Mouse (Mus musculus): ENCODE measurements around the gene Epn1. TPM values are rescaled to one million over a fixed set of nuclear protein-coding genes. Genes with fewer than 3 reads are reported as not detected.
A peak's percentile ranks its signal among the peaks of the same experiment; 100 is the strongest.

Gene Epn1
- polyA plus RNA-seq, 1 experiment from 2014 or later: 69.8 TPM

DNA sequence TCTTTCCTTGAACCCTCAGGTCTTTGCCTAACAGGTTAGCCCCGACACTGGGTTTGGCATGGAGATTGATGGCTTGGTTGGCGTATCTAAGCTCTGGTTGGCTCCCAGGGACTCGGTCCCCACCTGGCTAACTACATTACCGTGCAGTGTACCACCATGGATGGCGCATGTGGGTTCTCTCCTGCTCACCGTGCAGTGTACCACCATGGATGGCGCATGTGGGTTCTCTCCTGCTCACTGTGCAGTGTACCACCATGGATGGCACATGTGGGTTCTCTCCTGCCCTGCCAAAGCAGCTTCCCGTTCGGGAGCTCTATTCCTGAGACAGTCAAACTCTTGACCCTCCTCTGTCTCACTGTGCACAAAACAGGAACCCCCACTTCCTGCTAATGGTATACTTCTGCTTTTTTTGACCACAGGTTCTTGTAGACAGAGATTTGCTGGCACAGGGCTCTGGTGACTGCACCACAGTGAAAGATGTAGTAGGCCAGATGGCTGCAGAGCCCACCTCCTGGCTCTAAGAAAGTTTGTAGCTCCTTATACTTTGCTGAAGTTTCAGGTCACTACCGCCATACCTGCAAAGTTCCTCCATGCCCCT lies 21.1 kb downstream of the Epn1 start:
- no peak for ATAC-seq (ENCODE audit: low FRiP score, low read depth)
- H3K9me3 ChIP-seq: no peaks in the 10 kb centered on the region

DNA sequence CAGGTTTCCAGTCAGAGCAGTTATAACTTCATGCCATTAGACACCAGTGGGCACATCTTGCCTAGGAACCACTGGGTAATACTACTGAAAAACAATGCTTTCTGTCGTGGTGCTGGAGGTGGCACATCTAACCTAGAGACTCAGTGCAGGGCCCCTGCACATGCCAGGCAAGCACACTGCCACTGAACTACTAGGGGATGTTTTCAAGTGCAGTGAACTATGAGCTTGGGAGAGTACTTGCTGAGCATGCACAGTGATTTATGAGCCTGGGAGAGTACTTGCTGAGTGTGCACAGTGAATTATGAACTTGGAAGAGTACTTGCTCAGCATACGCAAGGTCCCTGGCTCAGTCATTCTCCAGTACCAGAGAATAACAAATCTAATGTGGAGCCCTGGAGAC lies 22.5 kb downstream of the Epn1 start:
- no peaks in the 10 kb centered on the region for H3K9me3 ChIP-seq
- no peak overlapping the region for H3K4me3 ChIP-seq
- WGBS: 82% methylated on average over 2 of the region's 2 CpGs
- ATAC-seq (ENCODE audit: low FRiP score, low read depth): no peak
- H3K4me2 ChIP-seq (replicated peaks): no peak overlapping the region
- no peak overlapping the region for H3K9ac ChIP-seq (replicated peaks)
- H3K4me1 ChIP-seq: no peaks in the 10 kb centered on the region
- H3K27me3 ChIP-seq: no peaks in the 10 kb centered on the region
- H3K27ac ChIP-seq (replicated peaks): no peak overlapping the region
- H3K36me3 ChIP-seq: peaks cover 17% of the 10 kb centered on the region

More for the DNA sequence above, 21.1 kb downstream of the Epn1 start:
- H3K4me1 ChIP-seq: no peaks in the 10 kb centered on the region
- peaks cover 30% of the 10 kb centered on the region for H3K36me3 ChIP-seq
- H3K27me3 ChIP-seq: no peaks in the 10 kb centered on the region
- H3K9ac ChIP-seq (replicated peaks): no peak overlapping the region
- no peak overlapping the region for H3K27ac ChIP-seq (replicated peaks)
- H3K4me3 ChIP-seq: no peak overlapping the region
- H3K4me2 ChIP-seq (replicated peaks): no peak overlapping the region
- WGBS: 92% methylated on average over 10 of the region's 10 CpGs

GRCm38 (mm10) chr7:5108272-5108671 lies 28.2 kb downstream of the Epn1 start:
- no peaks in the 10 kb centered on the region for H3K9me3 ChIP-seq
- no peak overlapping the region for H3K9ac ChIP-seq (replicated peaks)
- no peak overlapping the region for H3K4me3 ChIP-seq
- H3K4me1 ChIP-seq: no peaks in the 10 kb centered on the region
- no peak overlapping the region for H3K4me2 ChIP-seq (replicated peaks)
- ATAC-seq (ENCODE audit: low FRiP score, low read depth): no peak
- WGBS: 85% methylated on average over 4 of the region's 4 CpGs
- H3K27ac ChIP-seq (replicated peaks): no peak overlapping the region
- no peaks in the 10 kb centered on the region for H3K27me3 ChIP-seq
- no peaks in the 10 kb centered on the region for H3K36me3 ChIP-seq

DNA sequence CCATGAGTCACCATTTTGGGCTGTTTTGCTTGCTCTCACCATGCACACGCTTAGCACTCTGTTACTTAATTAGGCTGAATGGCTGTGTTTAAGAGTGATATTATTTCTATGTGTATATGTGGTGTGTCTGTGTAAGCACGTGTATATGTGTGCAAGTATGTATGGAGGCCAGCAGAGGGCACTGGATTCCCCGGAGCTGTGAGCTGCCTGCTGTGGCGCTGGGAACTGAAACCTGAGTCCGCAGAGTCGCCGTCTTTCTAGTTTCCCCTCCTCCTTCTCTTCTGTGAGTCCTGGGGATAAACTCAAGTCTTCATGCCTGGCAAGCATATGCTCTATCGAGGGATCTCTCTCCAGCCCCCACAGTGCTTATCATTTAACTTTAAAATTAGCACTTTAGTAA lies 29.3 kb downstream of the Epn1 start:
- no peaks in the 10 kb centered on the region for H3K4me1 ChIP-seq
- no peak overlapping the region for H3K9ac ChIP-seq (replicated peaks)
- no peaks in the 10 kb centered on the region for H3K9me3 ChIP-seq
- 86% methylated on average over 8 of the region's 8 CpGs for WGBS
- ATAC-seq (ENCODE audit: low FRiP score, low read depth): no peak
- H3K27ac ChIP-seq (replicated peaks): no peak overlapping the region
- no peaks in the 10 kb centered on the region for H3K27me3 ChIP-seq
- no peaks in the 10 kb centered on the region for H3K36me3 ChIP-seq
- no peak overlapping the region for H3K4me3 ChIP-seq
- H3K4me2 ChIP-seq (replicated peaks): no peak overlapping the region

- ATAC-seq (ENCODE audit: low FRiP score, low read depth): no peak
- H3K36me3 ChIP-seq: no peaks in the 10 kb centered on the region
- H3K9ac ChIP-seq (replicated peaks): no peak overlapping the region
- no peak overlapping the region for H3K4me3 ChIP-seq
- no peaks in the 10 kb centered on the region for H3K27me3 ChIP-seq
- no peak overlapping the region for H3K4me2 ChIP-seq (replicated peaks)
- no peaks in the 10 kb centered on the region for H3K4me1 ChIP-seq
- no peak overlapping the region for H3K27ac ChIP-seq (replicated peaks)
- H3K9me3 ChIP-seq: no peaks in the 10 kb centered on the region
- 50% methylated on average over 3 of the region's 3 CpGs for WGBS
Observed at GRCm38 (mm10) chr7:5112701-5113100, 32.7 kb downstream of the Epn1 start.

DNA sequence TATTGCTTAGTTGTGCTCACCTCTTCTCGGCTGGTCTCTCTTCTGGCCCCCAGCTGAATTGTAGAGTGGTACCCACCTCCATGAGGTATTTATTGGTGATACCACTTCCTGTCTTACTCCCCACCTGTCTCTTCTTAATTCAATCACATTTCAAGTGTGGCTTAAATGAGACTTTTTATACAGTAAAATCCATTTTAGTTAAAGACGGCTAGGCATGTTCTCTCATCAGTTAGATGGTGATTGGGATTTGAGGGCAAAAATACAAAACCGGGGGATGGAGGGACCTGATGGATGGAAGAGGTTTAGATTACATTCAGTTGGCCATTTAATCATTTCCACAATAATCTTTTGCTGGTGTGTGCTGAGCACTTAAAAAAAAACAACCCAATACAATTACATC lies 36.8 kb downstream of the Epn1 start, which contains the start of gene Rfpl4:
Gene Rfpl4 (minus strand): TSS at position 101 of the 400 bp plus-strand sequence.
- Histone ChIP-seq H3K27ac (replicated peaks) (no peak within 1 kb of the TSS), H3K4me3 (no peak within 1 kb of the TSS), H3K4me2 (replicated peaks) (no peak within 1 kb of the TSS), H3K9ac (replicated peaks) (no peak within 1 kb of the TSS), H3K36me3 (no peaks in the 10 kb centered on the region), H3K4me1 (no peaks in the 10 kb centered on the region), H3K27me3 (no peaks in the 10 kb centered on the region), H3K9me3 (no peaks in the 10 kb centered on the region)
- WGBS: 88% methylated on average over 3 of the region's 3 CpGs
- no peak for ATAC-seq (ENCODE audit: low FRiP score, low read depth)

DNA sequence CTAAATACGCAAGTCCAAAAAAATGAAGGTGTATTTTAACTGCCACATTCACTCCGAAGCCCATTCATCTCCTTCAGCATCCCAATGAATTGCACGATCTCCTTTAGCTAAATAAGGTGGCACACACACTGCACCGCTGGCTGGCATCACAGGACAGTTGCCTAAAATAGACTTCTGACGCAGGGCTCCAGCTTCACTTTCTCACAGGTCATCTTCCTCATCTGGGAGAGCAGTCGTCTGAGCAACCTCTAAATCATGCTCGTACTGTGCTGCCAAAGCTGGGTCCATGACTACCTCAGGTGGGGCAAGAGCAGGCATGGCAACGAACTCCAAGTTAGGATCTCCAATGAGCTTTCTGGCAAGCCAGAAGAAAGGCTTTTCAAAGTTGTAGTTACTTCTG lies 45.0 kb downstream of the Epn1 start:
- Histone ChIP-seq H3K9ac (replicated peaks) (no peak overlapping the region), H3K9me3 (no peaks in the 10 kb centered on the region), H3K4me1 (no peaks in the 10 kb centered on the region), H3K4me2 (replicated peaks) (no peak overlapping the region), H3K27me3 (no peaks in the 10 kb centered on the region), H3K36me3 (no peaks in the 10 kb centered on the region), H3K27ac (replicated peaks) (no peak overlapping the region), H3K4me3 (no peak overlapping the region)
- 91% methylated on average over 8 of the region's 8 CpGs for WGBS
- ATAC-seq (ENCODE audit: low FRiP score, low read depth): no peak

GRCm38 (mm10) chr7:5125549-5126406 lies 45.7 kb downstream of the Epn1 start, which contains the start of gene Rasl2-9:
Rasl2-9 (minus strand) TSS chr7:5125950.
- H3K4me2 ChIP-seq (replicated peaks): peak within 1 kb of the TSS; percentile 54
- no peaks in the 10 kb centered on the region for H3K9me3 ChIP-seq
- peak within 1 kb of the TSS; percentile 41; the same call in 1 of the 2 replicates for H3K9ac ChIP-seq (replicated peaks)
- WGBS: 19% methylated on average over 42 of the region's 42 CpGs
- peak; percentile 86 for ATAC-seq (ENCODE audit: low FRiP score, low read depth)
- H3K27me3 ChIP-seq: no peaks in the 10 kb centered on the region
- H3K27ac ChIP-seq (replicated peaks): no peak within 1 kb of the TSS
- no peaks in the 10 kb centered on the region for H3K36me3 ChIP-seq
- H3K4me1 ChIP-seq: no peaks in the 10 kb centered on the region
- peak within 1 kb of the TSS; percentile 35 for H3K4me3 ChIP-seq

Small RNA genes lying within 50 kb of the gene (microRNA-seq; reads per million reads assigned to microRNA genes)
- gene Gm26217: not detected

Other genes with a start within 250 kb of the Epn1 start
- gene Shisa7, start 235.5 kb upstream of the Epn1 start, polyA plus RNA-seq (2016; fragmentation: Nextera tagmentation; extraction: Ambion mirVana): 3.3 and 4.7 TPM in 2 replicates
- gene Isoc2b, start 210.0 kb upstream of the Epn1 start, polyA plus RNA-seq (2016; fragmentation: Nextera tagmentation; extraction: Ambion mirVana): 4.6 and 5.1 TPM in 2 replicates
- 0.68 and 0.80 TPM in 2 replicates for gene Isoc2a, start 203.1 kb upstream of the Epn1 start, polyA plus RNA-seq (2016; fragmentation: Nextera tagmentation; extraction: Ambion mirVana)
- gene Gm36210, start 173.7 kb upstream of the Epn1 start, polyA plus RNA-seq (2016; fragmentation: Nextera tagmentation; extraction: Ambion mirVana): not detected in 2 replicates
- 4.7 and 4.9 TPM in 2 replicates for gene Zfp628, start 165.0 kb upstream of the Epn1 start, polyA plus RNA-seq (2016; fragmentation: Nextera tagmentation; extraction: Ambion mirVana)
- gene Nat14, start 158.2 kb upstream of the Epn1 start, polyA plus RNA-seq (2016; fragmentation: Nextera tagmentation; extraction: Ambion mirVana): 15.1 and 16.6 TPM in 2 replicates
- gene Ssc5d, start 154.4 kb upstream of the Epn1 start, polyA plus RNA-seq (2016; fragmentation: Nextera tagmentation; extraction: Ambion mirVana): 1.6 and 2.0 TPM in 2 replicates
- 0.18 TPM in 1 of 2 replicates, not detected in the other for gene Sbk2, start 115.8 kb upstream of the Epn1 start, polyA plus RNA-seq (2016; fragmentation: Nextera tagmentation; extraction: Ambion mirVana)
- 0.14 TPM in 1 of 2 replicates, not detected in the other for gene Sbk3, start 109.1 kb upstream of the Epn1 start, polyA plus RNA-seq (2016; fragmentation: Nextera tagmentation; extraction: Ambion mirVana)
- 60.9 and 68.8 TPM in 2 replicates for gene Zfp579, start 84.1 kb upstream of the Epn1 start, polyA plus RNA-seq (2016; fragmentation: Nextera tagmentation; extraction: Ambion mirVana)
- gene Zfp524, start 65.8 kb upstream of the Epn1 start, polyA plus RNA-seq (2016; fragmentation: Nextera tagmentation; extraction: Ambion mirVana): 7.5 and 9.3 TPM in 2 replicates
- gene Fiz1, start 65.5 kb upstream of the Epn1 start, polyA plus RNA-seq (2016; fragmentation: Nextera tagmentation; extraction: Ambion mirVana): 69.0 and 73.4 TPM in 2 replicates
- 0.25 TPM in 1 of 2 replicates, not detected in the other for gene Gm44973, start 64.7 kb upstream of the Epn1 start, polyA plus RNA-seq (2016; fragmentation: Nextera tagmentation; extraction: Ambion mirVana)
- 7.6 and 7.9 TPM in 2 replicates for gene Zfp865, start 59.9 kb upstream of the Epn1 start, polyA plus RNA-seq (2016; fragmentation: Nextera tagmentation; extraction: Ambion mirVana)
- gene Ccdc106, start 59.7 kb upstream of the Epn1 start, polyA plus RNA-seq (2016; fragmentation: Nextera tagmentation; extraction: Ambion mirVana): 11.1 and 15.6 TPM in 2 replicates
- gene 4632433K11Rik, start 46.1 kb upstream of the Epn1 start, polyA plus RNA-seq (2016; fragmentation: Nextera tagmentation; extraction: Ambion mirVana): not detected in 2 replicates
- 5.4 and 5.8 TPM in 2 replicates for gene Zfp784, start 41.8 kb upstream of the Epn1 start, polyA plus RNA-seq (2016; fragmentation: Nextera tagmentation; extraction: Ambion mirVana)
- 54.6 and 56.3 TPM in 2 replicates for gene Zfp580, start 28.7 kb upstream of the Epn1 start, polyA plus RNA-seq (2016; fragmentation: Nextera tagmentation; extraction: Ambion mirVana)
- gene U2af2, start 18.1 kb upstream of the Epn1 start, polyA plus RNA-seq (2016; fragmentation: Nextera tagmentation; extraction: Ambion mirVana): 148 and 160 TPM in 2 replicates
- gene Rfpl4, start 36.7 kb downstream of the Epn1 start, polyA plus RNA-seq (2016; fragmentation: Nextera tagmentation; extraction: Ambion mirVana): not detected in 2 replicates
- 0.41 and 0.46 TPM in 2 replicates for gene Rasl2-9, start 45.7 kb downstream of the Epn1 start, polyA plus RNA-seq (2016; fragmentation: Nextera tagmentation; extraction: Ambion mirVana)
- gene Vmn1r55, start 69.4 kb downstream of the Epn1 start, polyA plus RNA-seq (2016; fragmentation: Nextera tagmentation; extraction: Ambion mirVana): not detected in 2 replicates
- not detected in 2 replicates for gene Vmn1r56, start 116.5 kb downstream of the Epn1 start, polyA plus RNA-seq (2016; fragmentation: Nextera tagmentation; extraction: Ambion mirVana)
- gene Vmn1r57, start 138.3 kb downstream of the Epn1 start, polyA plus RNA-seq (2016; fragmentation: Nextera tagmentation; extraction: Ambion mirVana): not detected in 2 replicates